In the genomic region with DNA sequence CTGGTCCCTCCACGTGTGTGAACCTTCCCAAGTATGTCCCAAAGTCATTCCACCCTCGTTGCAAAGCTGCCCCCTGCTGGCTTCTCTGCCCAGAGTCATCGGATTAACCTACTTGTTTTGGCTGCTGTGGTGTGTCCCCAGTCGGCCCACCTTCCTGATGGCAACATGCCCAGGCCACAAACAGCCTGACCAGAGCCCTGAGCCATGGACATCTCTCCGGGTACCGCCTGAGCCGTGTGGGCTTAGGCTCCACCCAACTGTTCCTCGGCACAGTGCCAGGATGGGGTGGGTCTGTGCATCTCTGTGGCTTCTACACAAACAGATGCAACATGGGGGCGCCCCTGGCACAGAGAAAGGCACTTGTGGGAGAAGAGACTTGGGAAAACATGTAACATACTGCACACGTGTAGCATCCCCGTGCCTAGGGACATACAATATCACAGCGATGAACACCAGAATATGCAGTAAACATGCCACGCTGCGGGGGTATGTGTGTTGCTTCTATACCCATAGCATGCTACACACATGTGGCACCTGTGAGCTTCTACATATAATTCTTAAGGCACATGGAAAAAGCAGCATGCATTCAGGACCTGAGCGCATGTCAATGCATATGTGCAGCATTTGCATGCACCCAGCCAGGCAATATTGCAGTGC, we compare ENCODE assay signal across 9 mouse cellular contexts. TPM values are rescaled to one million over a fixed set of nuclear protein-coding genes. Genes with fewer than 3 reads are reported as not detected.
A peak's percentile ranks its signal among the peaks of the same experiment; 100 is the strongest.
DNase-seq lines count a peak whose midpoint lies in the region; ATAC-seq and TF ChIP-seq lines count a peak whose summit lies in the region.
"Had no signal": no experiment of that assay in that cellular context is flagged by ENCODE, and none has a peak within 500 bp of the region (broad histone marks: within the 10 kb centered on the region; RNA-seq: fewer than 3 reads in every experiment).

No protein-coding gene starts in this region.

- TF ChIP-seq EP300 in liver, postnatal 0 days (IDR thresholded peaks at IDR 0.05; ENCODE audit: low read depth) = no peak

- peak overlapping the region; percentile 55 for H3K4me3 ChIP-seq in cerebellum, adult 2 months (replicated peaks; ENCODE audit: insufficient read depth, low read depth, low read length)
- peak overlapping the region; percentile 19; the same call in 1 of the 2 replicates for H3K4me3 ChIP-seq in liver, postnatal 0 days (ENCODE audit: low read depth, low read length)
- peak overlapping the region; percentile 93 for H3K4me3 ChIP-seq in olfactory bulb, adult 2 months (ENCODE audit: insufficient read depth, low read depth, low read length)
- H3K4me3 ChIP-seq: erythroblast, embryonic 14.5 days had no signal

- H3K36me3 ChIP-seq in liver, postnatal 0 days (replicated peaks; ENCODE audit: insufficient read depth, low read length) = no peaks in the 10 kb centered on the region

- DNase-seq in MN1 (ENCODE audit: low spot score) = peak; percentile 88
- peak; percentile 80 to 83 for DNase-seq in cerebellum, adult 2 months
- peak; percentile 82 to 91 for DNase-seq in frontal cortex, adult 2 months (ENCODE audit: extremely low spot score in 1 of 2, low spot score in 1 of 2)
- DNase-seq in layer of hippocampus, adult 8-10 months (ENCODE audit: low spot score in 2 of 2) = peak; percentile 94 to 95
- peak; percentile 69 for DNase-seq in liver, postnatal 0 days
- DNase-seq in thymus, postnatal 25 days = peak; percentile 49

- H3K4me1 ChIP-seq in cerebellum, adult 2 months (ENCODE audit: control insufficient read depth, insufficient read depth, low read length) = peaks cover 29% of the 10 kb centered on the region
- peaks cover 15% of the 10 kb centered on the region for H3K4me1 ChIP-seq in liver, postnatal 0 days (ENCODE audit: insufficient read depth)
- peaks cover 52% of the 10 kb centered on the region for H3K4me1 ChIP-seq in olfactory bulb, adult 2 months (ENCODE audit: control insufficient read depth, insufficient read depth, low read length)

- 2% methylated on average over 15 of the region's 15 CpGs for WGBS in cerebellum, adult 2 months
- 4% methylated on average over 15 of the region's 15 CpGs for WGBS in liver, postnatal 0 days (ENCODE audit: insufficient replicate concordance)
- WGBS in olfactory bulb, adult 2 months = 2% methylated on average over 15 of the region's 15 CpGs

- TF ChIP-seq CTCF in cerebellum, adult 2 months (IDR thresholded peaks at IDR 0.05; ENCODE audit: borderline replicate concordance, insufficient read depth, low read depth, low read length) = peak; percentile 43; the same call in 1 of the 2 replicates
- TF ChIP-seq CTCF in liver, postnatal 0 days (IDR thresholded peaks at IDR 0.05; ENCODE audit: low read depth) = peak; percentile 64
- TF ChIP-seq CTCF in olfactory bulb, adult 2 months (IDR thresholded peaks at IDR 0.05; ENCODE audit: insufficient read depth, low read depth, low read length) = peak; percentile 83

- H3K9ac ChIP-seq in liver, postnatal 0 days (replicated peaks) = no peak overlapping the region

- H3K9me3 ChIP-seq in liver, postnatal 0 days (ENCODE audit: low read length) = no peaks in the 10 kb centered on the region

- peak overlapping the region; percentile 71; the same call in 1 of the 2 replicates for H3K4me2 ChIP-seq in liver, postnatal 0 days (ENCODE audit: low read depth, low read length)

- TF ChIP-seq POLR2A in cerebellum, adult 2 months (IDR thresholded peaks at IDR 0.05; ENCODE audit: borderline replicate concordance, insufficient read depth, low read length) = no peak
- no peak for TF ChIP-seq POLR2A in olfactory bulb, adult 2 months (IDR thresholded peaks at IDR 0.05; ENCODE audit: insufficient read depth, low read depth, low read length)

- no peak overlapping the region for H3K27ac ChIP-seq in cerebellum, adult 2 months (ENCODE audit: insufficient read depth, low read length)
- no peak overlapping the region for H3K27ac ChIP-seq in liver, postnatal 0 days (ENCODE audit: low read depth)
- peak overlapping the region; percentile 79 for H3K27ac ChIP-seq in olfactory bulb, adult 2 months (ENCODE audit: insufficient read depth, low read depth, low read length)

- ATAC-seq in hematopoietic stem cell, adult 5-6 weeks (replicated peaks in 1 of 2; ENCODE audit: insufficient read depth in 1 of 2, low FRiP score in 2 of 2, low TSS enrichment in 1 of 2, low read depth in 1 of 2, poor library complexity in 2 of 2, severe bottlenecking in 2 of 2) = peak; percentile 9 to 15; a peak in 2 of 4 replicates
- ATAC-seq in liver, postnatal 0 days = peak; percentile 50; the same call in 1 of the 2 replicates

- H3K27me3 ChIP-seq in cerebellum, adult 2 months (ENCODE audit: control insufficient read depth, insufficient read depth, low read length) = no peaks in the 10 kb centered on the region
- H3K27me3 ChIP-seq in liver, postnatal 0 days (ENCODE audit: insufficient read depth, low read length) = peaks cover 81% of the 10 kb centered on the region

RNA-seq across cellular contexts. Expression of gene Adgrb2, which starts 0.8 kb away (rescaled TPM):
- polyA plus RNA-seq in cerebellum, adult 2 months (2012; rRNA removed) = 116 and 130 TPM in 2 replicates
- polyA plus RNA-seq in frontal cortex, adult 2 months (2012; rRNA removed) = 263 and 272 TPM in 2 replicates
- 0.15 and 0.19 TPM in 2 replicates for total RNA-seq in hematopoietic stem cell, adult 5-6 weeks (2017)
- 100 to 1,000 TPM; 433 to 519 (median 493) TPM for total RNA-seq in layer of hippocampus, adult 8-10 months (2022)
- polyA plus RNA-seq in liver, postnatal 0 days (2015; fragmentation: Nextera tagmentation; extraction: Ambion mirVana) = not detected in 2 replicates
- not detected in 2 replicates for polyA plus RNA-seq in olfactory bulb, adult 2 months (2012; ENCODE audit: insufficient read depth, insufficient read length, low replicate concordance, missing spikeins)
- polyA plus RNA-seq: erythroblast, embryonic 14.5 days had no signal

RNA-seq across cellular contexts. Expression of gene Spocd1, which starts 54.8 kb away (rescaled TPM):
- 0.27 and 0.29 TPM in 2 replicates for polyA plus RNA-seq in cerebellum, adult 2 months (2012; rRNA removed)
- polyA plus RNA-seq in frontal cortex, adult 2 months (2012; rRNA removed) = 0.40 TPM in 2 replicates
- not detected in 2 replicates for total RNA-seq in hematopoietic stem cell, adult 5-6 weeks (2017)
- under 1 TPM; 0.14 to 0.68 (median 0.56) TPM for total RNA-seq in layer of hippocampus, adult 8-10 months (2022)
- polyA plus RNA-seq in liver, postnatal 0 days (2015; fragmentation: Nextera tagmentation; extraction: Ambion mirVana) = not detected in 2 replicates
- not detected in 2 replicates for polyA plus RNA-seq in olfactory bulb, adult 2 months (2012; ENCODE audit: insufficient read depth, insufficient read length, low replicate concordance, missing spikeins)
- polyA plus RNA-seq: erythroblast, embryonic 14.5 days had no signal

Comparison
In these comparisons a context has a peak if more than half of its experiments do, and no peak if none do; other contexts are left out.
1. H3K4me3 ChIP-seq: peak in every context shown above with its lines; median percentile 93 in olfactory bulb, adult 2 months; 55 in cerebellum, adult 2 months; 19 in liver, postnatal 0 days.